Mouse (Mus musculus): ENCODE measurements around the gene Adad2. TPM values are rescaled to one million over a fixed set of nuclear protein-coding genes. Genes with fewer than 3 reads are reported as not detected.

Adad2 gene
- total and polyA plus RNA-seq, 3 experiments, result not detected

DNA sequence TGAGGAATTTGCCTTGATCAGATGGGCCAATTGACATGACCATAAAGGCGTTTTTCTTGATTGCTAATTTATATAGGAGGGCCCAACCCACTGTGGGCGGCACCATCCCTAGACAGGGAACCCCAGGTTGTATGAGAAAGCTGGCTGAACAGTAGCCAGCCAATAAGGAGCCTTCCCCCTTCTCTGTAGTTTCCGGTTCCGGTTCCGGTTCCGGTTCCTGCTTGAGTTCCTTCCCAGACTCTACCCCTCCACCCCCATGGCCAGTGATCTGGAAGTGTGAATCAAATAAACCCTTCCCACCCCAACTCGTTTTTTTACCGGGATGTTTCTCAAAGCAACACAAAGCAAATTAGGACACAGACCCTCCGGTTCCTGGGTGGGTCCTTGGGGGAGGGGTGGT is 19.7 kb downstream of the Adad2 start:
- no peaks in the 10 kb centered on the region for H3K79me2 ChIP-seq (ENCODE audit: control insufficient read depth, insufficient read depth, low read length, poor library complexity)
- H3K4me3 ChIP-seq (ENCODE audit: control insufficient read depth in 1 of 2, insufficient read depth in 1 of 2, low read depth in 2 of 2, low read length in 2 of 2), result no peak overlapping the region
- H3K4me1 ChIP-seq (ENCODE audit: control insufficient read depth in 1 of 2, insufficient read depth in 2 of 2, low read length in 2 of 2), result no peaks in the 10 kb centered on the region; a peak in 1 of 4 replicates
- peaks cover 0 to 4% of the 10 kb centered on the region in 2 experiments; a peak in 2 of 4 replicates for H3K27me3 ChIP-seq (ENCODE audit: control insufficient read depth in 1 of 2, insufficient read depth in 2 of 2, low read length in 2 of 2)
- no peaks in the 10 kb centered on the region for H3K36me3 ChIP-seq (ENCODE audit: control insufficient read depth in 1 of 2, insufficient read depth in 2 of 2, low read length in 2 of 2)
- H3K9me3 ChIP-seq (replicated peaks; ENCODE audit: insufficient read depth, low read length), result no peaks in the 10 kb centered on the region
- TF ChIP-seq SIN3A (IDR thresholded peaks at IDR 0.05; ENCODE audit: low read length) (no peak), ZMIZ1 (IDR thresholded peaks at IDR 0.05; ENCODE audit: low read depth, low read length) (no peak), UBTF (IDR thresholded peaks at IDR 0.05; ENCODE audit: borderline replicate concordance, insufficient read depth, low read depth, low read length) (no peak), MAX (IDR thresholded peaks at IDR 0.05; ENCODE audit: low read length) (no peak), USF1 (IDR thresholded peaks at IDR 0.05; ENCODE audit: low read depth, low read length) (no peak), MEF2A (IDR thresholded peaks at IDR 0.05; ENCODE audit: extremely low read depth, insufficient replicate concordance, low read depth, low read length, poor library complexity, severe bottlenecking) (no peak), SMC3 (IDR thresholded peaks at IDR 0.05; ENCODE audit: low read depth, low read length) (no peak), USF2 (IDR thresholded peaks at IDR 0.05; ENCODE audit: borderline replicate concordance in 1 of 2, insufficient read depth in 1 of 2, low read depth in 1 of 2, low read length in 2 of 2) (no peak), NELFE (IDR thresholded peaks at IDR 0.05; ENCODE audit: low read depth, low read length) (no peak), RCOR1 (IDR thresholded peaks at IDR 0.05; ENCODE audit: low read depth, low read length) (no peak), POLR2AphosphoS2 (IDR thresholded peaks at IDR 0.05; ENCODE audit: low read length) (no peak), HCFC1 (IDR thresholded peaks at IDR 0.05; ENCODE audit: low read depth, low read length) (no peak), MAZ (IDR thresholded peaks at IDR 0.05; ENCODE audit: low read depth, low read length) (no peak), GATA1 (IDR thresholded peaks at IDR 0.05; ENCODE audit: low read depth, low read length) (no peak), E2F4 (IDR thresholded peaks at IDR 0.05; ENCODE audit: borderline replicate concordance, low read depth, low read length) (no peak), ZNF384 (IDR thresholded peaks at IDR 0.05; ENCODE audit: low read depth, low read length) (no peak), TAL1 (IDR thresholded peaks at IDR 0.05; ENCODE audit: low read length) (no peak), ELF1 (IDR thresholded peaks at IDR 0.05; ENCODE audit: low read depth, low read length) (no peak)
- H3K27ac ChIP-seq (ENCODE audit: control insufficient read depth, low read depth, low read length), result no peak overlapping the region
- H3K9ac ChIP-seq (ENCODE audit: control insufficient read depth, low read depth, low read length, poor library complexity, severe bottlenecking), result no peak overlapping the region
- no peak for DNase-seq (ENCODE audit: low read depth, low spot score)

DNA sequence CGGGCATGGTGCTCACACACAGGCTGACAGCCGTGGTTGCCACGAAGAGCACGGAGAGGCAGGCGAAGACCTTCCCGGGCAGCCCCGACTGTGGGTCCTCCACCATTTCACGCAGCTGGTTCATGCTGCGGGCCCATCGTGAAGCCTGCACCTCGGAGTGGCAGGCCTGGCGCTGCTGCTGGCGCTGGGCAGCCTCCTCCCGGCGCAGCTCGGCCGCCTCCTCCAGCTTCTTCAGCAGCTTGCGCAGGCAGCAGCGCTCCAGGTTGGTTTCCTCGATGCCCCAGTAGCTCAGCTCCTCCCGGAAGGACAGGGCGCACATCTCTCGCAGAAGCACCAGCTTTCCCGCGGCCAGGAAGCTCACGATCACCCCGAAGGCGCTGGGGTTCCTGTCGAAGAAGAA is 20.4 kb downstream of the Adad2 start:
- Histone ChIP-seq H3K27ac (ENCODE audit: control insufficient read depth, low read depth, low read length) (no peak overlapping the region), H3K79me2 (ENCODE audit: control insufficient read depth, insufficient read depth, low read length, poor library complexity) (no peaks in the 10 kb centered on the region), H3K4me3 (ENCODE audit: control insufficient read depth in 1 of 2, insufficient read depth in 1 of 2, low read depth in 2 of 2, low read length in 2 of 2) (no peak overlapping the region), H3K9ac (ENCODE audit: control insufficient read depth, low read depth, low read length, poor library complexity, severe bottlenecking) (no peak overlapping the region), H3K27me3 (ENCODE audit: control insufficient read depth in 1 of 2, insufficient read depth in 2 of 2, low read length in 2 of 2) (peaks cover 0 to 4% of the 10 kb centered on the region in 2 experiments; a peak in 2 of 4 replicates), H3K9me3 (replicated peaks; ENCODE audit: insufficient read depth, low read length) (no peaks in the 10 kb centered on the region), H3K4me1 (ENCODE audit: control insufficient read depth in 1 of 2, insufficient read depth in 2 of 2, low read length in 2 of 2) (no peaks in the 10 kb centered on the region), H3K36me3 (ENCODE audit: control insufficient read depth in 1 of 2, insufficient read depth in 2 of 2, low read length in 2 of 2) (no peaks in the 10 kb centered on the region)
- no peak for DNase-seq (ENCODE audit: low read depth, low spot score)
- TF ChIP-seq MEF2A (IDR thresholded peaks at IDR 0.05; ENCODE audit: extremely low read depth, insufficient replicate concordance, low read depth, low read length, poor library complexity, severe bottlenecking) (no peak), MAFK (IDR thresholded peaks at IDR 0.05; ENCODE audit: borderline replicate concordance, low read depth, low read length) (no peak), HCFC1 (IDR thresholded peaks at IDR 0.05; ENCODE audit: low read depth, low read length) (no peak), ZNF384 (IDR thresholded peaks at IDR 0.05; ENCODE audit: low read depth, low read length) (no peak), GABPA (IDR thresholded peaks at IDR 0.05; ENCODE audit: low read depth, low read length) (no peak), CHD1 (IDR thresholded peaks at IDR 0.05; ENCODE audit: low read depth, low read length) (no peak), ZC3H11A (IDR thresholded peaks at IDR 0.05; ENCODE audit: low read depth, low read length) (no peak), EP300 (IDR thresholded peaks at IDR 0.05; ENCODE audit: low read depth in 1 of 2, low read length in 2 of 2) (no peak), TCF12 (IDR thresholded peaks at IDR 0.05; ENCODE audit: low read depth, low read length) (no peak), MAX (IDR thresholded peaks at IDR 0.05; ENCODE audit: low read length) (no peak), GATA1 (IDR thresholded peaks at IDR 0.05; ENCODE audit: low read depth, low read length) (no peak), CTCF (IDR thresholded peaks at IDR 0.05 in 2 of 3, conservative IDR thresholded peaks at IDR 0.05 in 1 of 3; ENCODE audit: control insufficient read depth in 1 of 3, insufficient read depth in 1 of 3, low read depth in 2 of 3, low read length in 3 of 3, poor library complexity in 1 of 3, severe bottlenecking in 1 of 3) (no peak), RAD21 (IDR thresholded peaks at IDR 0.05; ENCODE audit: low read depth, low read length) (no peak), POLR2A (IDR thresholded peaks at IDR 0.05; ENCODE audit: control insufficient read depth in 1 of 2, insufficient read depth in 1 of 2, low read depth in 1 of 2, low read length in 2 of 2, poor library complexity in 1 of 2) (no peak), TBP (IDR thresholded peaks at IDR 0.05; ENCODE audit: low read depth, low read length) (no peak), SMC3 (IDR thresholded peaks at IDR 0.05; ENCODE audit: low read depth, low read length) (no peak), ETS1 (IDR thresholded peaks at IDR 0.05; ENCODE audit: low read depth, low read length) (no peak), ZKSCAN1 (IDR thresholded peaks at IDR 0.05; ENCODE audit: low read depth, low read length) (no peak), MAZ (IDR thresholded peaks at IDR 0.05; ENCODE audit: low read depth, low read length) (no peak), MXI1 (IDR thresholded peaks at IDR 0.05; ENCODE audit: low read depth, low read length) (no peak)

All from MEL (cell line).